Mouse (Mus musculus) stomach, adult 2 months (tissue): ENCODE data around the gene Syce1l. TPM values are rescaled to one million over a fixed set of nuclear protein-coding genes. Genes with fewer than 3 reads are reported as not detected.

Experiments
- polyA plus RNA-seq: library from polyadenylated mRNA; depleted of rRNA; stranded (reverse); fragments of >200 nt; gene quantifications from 2 replicates; pipeline ENCODE4 v1.2.3, GENCODE M21; 2012; rRNA removed

Syce1l gene
- not detected in 2 replicates for polyA plus RNA-seq

GRCm38 (mm10) chr8:113642926-113643325 is at the start of gene Syce1l:
TSS of gene Syce1l (plus strand) at chr8:113643213.

GRCm38 (mm10) chr8:113634670-113635591 is 8.1 kb upstream of the Syce1l start, which contains the start of gene Mon1b:
TSS of gene Mon1b (plus strand) at chr8:113635587.

Other genes with a start within 250 kb of the Syce1l start
- 3.2 and 3.9 TPM in 2 replicates for gene Mon1b, start 7.6 kb upstream of the Syce1l start, polyA plus RNA-seq
- 0.06 and 0.09 TPM in 2 replicates for gene Adamts18, start 205.5 kb downstream of the Syce1l start, polyA plus RNA-seq